Mouse (Mus musculus) embryonic facial prominence, embryonic 13.5 days (tissue): Measurements from ENCODE around the gene Zzz3. TPM values are rescaled to one million over a fixed set of nuclear protein-coding genes. Genes with fewer than 3 reads are reported as not detected.

Experiments used
- ATAC-seq: fragments of 200-750 bp; cut with Nextera tagmentation; 2 replicates; pipeline ENCODE4 v1.8.0; 2017; ENCODE audit warnings: low read depth; ENCODE audit not compliant: insufficient number of reproducible peaks, insufficient read depth, low FRiP score, low TSS enrichment
- H3K27ac ChIP-seq: fragments of 300-500 bp; sonication (generic); 2 replicates; pipeline ENCODE4 v1.5.1; 2015; ENCODE audit warnings: moderate library complexity, mild to moderate bottlenecking, inconsistent platforms
- H3K27me3 ChIP-seq: fragments of 300-500 bp; sonication (generic); 2 replicates; pipeline ENCODE4 v1.6.1; 2015; ENCODE audit warnings: mild to moderate bottlenecking, inconsistent platforms
- H3K36me3 ChIP-seq: fragments of 300-500 bp; sonication (generic); 2 replicates; pipeline ENCODE4 v1.6.1; 2015; ENCODE audit warnings: mild to moderate bottlenecking, inconsistent platforms
- H3K4me1 ChIP-seq: fragments of 300-500 bp; sonication (generic); 2 replicates; pipeline ENCODE4 v1.6.1; 2015; ENCODE audit warnings: inconsistent platforms
- H3K4me2 ChIP-seq: fragments of 300-500 bp; sonication (generic); 2 replicates; pipeline ENCODE4 v1.6.1; 2015; ENCODE audit warnings: moderate library complexity, mild to moderate bottlenecking, inconsistent platforms
- H3K4me3 ChIP-seq: fragments of 300-500 bp; sonication (generic); 2 replicates; pipeline ENCODE4 v1.5.1; 2015; ENCODE audit warnings: mild to moderate bottlenecking, inconsistent platforms
- H3K9ac ChIP-seq: fragments of 300-500 bp; sonication (generic); 2 replicates; pipeline ENCODE4 v1.6.1; 2015; ENCODE audit warnings: mild to moderate bottlenecking, inconsistent platforms
- H3K9me3 ChIP-seq: fragments of 300-500 bp; sonication (generic); 2 replicates; pipeline ENCODE4 v1.6.1; 2016; ENCODE audit warnings: inconsistent platforms
- WGBS: fragments of 180-500 bp; shearing (Covaris S2); methylation state at CpG from one replicate; pipeline ENCODE4 v1.1.7; 2015; ENCODE audit warnings: mixed read lengths; 5-methylcytosine and 5-hydroxymethylcytosine counted together
- polyA plus RNA-seq: library from polyadenylated mRNA; unstranded; fragments of >200 nt; fragmentation: Nextera tagmentation; extraction: Ambion mirVana; gene quantifications from 2 replicates; pipeline ENCODE4 v1.2.1, GENCODE M21; 2015

Zzz3 gene
- polyA plus RNA-seq, 1 experiment from 2014 or later = 57.8 TPM

DNA sequence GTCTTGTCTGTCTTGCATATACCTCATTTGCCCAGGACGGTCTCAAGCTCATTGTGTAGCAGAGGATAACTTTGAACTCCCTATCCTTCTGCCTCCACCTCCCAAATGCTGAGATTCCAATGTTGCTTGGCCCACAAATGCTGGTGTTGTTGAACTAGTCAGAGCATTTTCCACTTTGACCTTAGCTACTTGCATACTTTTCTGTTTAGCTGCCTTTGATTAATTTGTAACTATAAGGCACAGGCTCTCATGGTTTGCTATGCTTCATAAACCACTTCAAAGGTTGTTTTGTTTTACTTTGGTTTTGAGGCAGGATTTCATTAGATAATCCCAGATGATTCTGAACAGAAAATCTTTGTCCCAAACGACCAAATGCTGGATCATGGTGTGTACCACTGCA lies 8.6 kb downstream of the Zzz3 start:
- no peaks in the 10 kb centered on the region for H3K9me3 ChIP-seq
- no peak overlapping the region for H3K9ac ChIP-seq
- no peaks in the 10 kb centered on the region for H3K36me3 ChIP-seq
- 54% methylated on average over 2 of the region's 2 CpGs for WGBS
- no peak overlapping the region for H3K27ac ChIP-seq
- peaks cover 34% of the 10 kb centered on the region for H3K4me1 ChIP-seq
- no peak for ATAC-seq
- no peaks in the 10 kb centered on the region for H3K27me3 ChIP-seq
- H3K4me2 ChIP-seq = no peak overlapping the region
- H3K4me3 ChIP-seq = no peak overlapping the region

DNA sequence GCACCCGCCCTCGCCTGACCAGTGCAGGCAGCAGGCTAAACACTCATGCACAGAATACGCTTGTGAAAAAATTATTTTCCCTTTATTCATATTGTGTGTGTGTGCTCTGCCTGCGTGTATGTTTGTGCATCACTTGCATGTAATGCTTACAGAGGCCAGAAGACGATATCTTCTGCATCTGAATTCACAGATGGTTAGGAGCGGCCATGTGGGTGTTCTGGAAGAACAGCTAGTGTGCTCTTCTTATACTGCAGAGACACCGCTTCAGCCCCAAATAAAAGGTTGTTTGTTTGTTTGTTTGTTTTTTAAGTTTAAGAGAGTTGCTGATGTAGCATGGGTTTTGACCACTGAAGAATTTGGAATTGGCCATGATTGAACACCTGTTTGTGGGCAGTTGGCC lies 10.1 kb downstream of the Zzz3 start:
- WGBS = 93% methylated on average over 7 of the region's 7 CpGs
- Histone ChIP-seq H3K27ac (no peak overlapping the region), H3K4me2 (no peak overlapping the region), H3K9ac (no peak overlapping the region), H3K4me3 (no peak overlapping the region), H3K36me3 (no peaks in the 10 kb centered on the region), H3K27me3 (no peaks in the 10 kb centered on the region), H3K4me1 (peaks cover 25% of the 10 kb centered on the region), H3K9me3 (no peaks in the 10 kb centered on the region)
- no peak for ATAC-seq

DNA sequence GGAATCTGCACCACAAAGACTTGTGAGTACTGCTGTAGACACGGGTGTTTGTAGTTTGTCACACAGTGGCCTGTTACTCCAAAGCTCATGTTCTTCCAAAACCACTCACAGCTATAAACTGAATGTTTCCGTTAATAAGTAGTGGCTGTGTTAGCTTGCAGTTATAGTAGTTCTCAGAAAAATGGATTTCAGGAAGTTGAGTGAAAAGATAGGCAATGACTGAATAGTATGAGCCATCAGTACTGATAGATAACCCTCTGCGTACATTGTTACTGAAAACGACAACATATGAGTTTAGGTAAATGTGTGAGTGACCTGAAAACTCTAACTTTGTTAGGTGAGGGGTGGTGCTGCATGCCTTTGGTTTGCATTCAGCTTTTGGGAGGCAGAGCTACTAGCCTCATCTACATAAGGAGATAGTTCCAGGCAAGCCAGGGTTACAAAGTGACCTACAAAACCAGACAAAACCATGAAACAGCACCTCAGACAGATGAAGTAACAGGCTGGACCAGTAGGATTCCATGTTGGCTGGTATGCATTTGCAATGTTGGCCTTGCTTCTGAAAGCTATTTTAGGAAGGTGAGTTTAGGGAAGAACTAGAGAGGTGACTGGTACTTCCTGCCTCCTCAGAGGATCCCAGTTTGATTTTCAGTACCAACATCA lies 10.8 kb downstream of the Zzz3 start:
- no peak overlapping the region for H3K9ac ChIP-seq
- no peak overlapping the region for H3K27ac ChIP-seq
- no peak for ATAC-seq
- WGBS = 80% methylated on average over 4 of the region's 4 CpGs
- peaks cover 23% of the 10 kb centered on the region for H3K4me1 ChIP-seq
- no peak overlapping the region for H3K4me3 ChIP-seq
- H3K4me2 ChIP-seq = no peak overlapping the region
- H3K27me3 ChIP-seq = no peaks in the 10 kb centered on the region
- H3K36me3 ChIP-seq = no peaks in the 10 kb centered on the region
- no peaks in the 10 kb centered on the region for H3K9me3 ChIP-seq

DNA sequence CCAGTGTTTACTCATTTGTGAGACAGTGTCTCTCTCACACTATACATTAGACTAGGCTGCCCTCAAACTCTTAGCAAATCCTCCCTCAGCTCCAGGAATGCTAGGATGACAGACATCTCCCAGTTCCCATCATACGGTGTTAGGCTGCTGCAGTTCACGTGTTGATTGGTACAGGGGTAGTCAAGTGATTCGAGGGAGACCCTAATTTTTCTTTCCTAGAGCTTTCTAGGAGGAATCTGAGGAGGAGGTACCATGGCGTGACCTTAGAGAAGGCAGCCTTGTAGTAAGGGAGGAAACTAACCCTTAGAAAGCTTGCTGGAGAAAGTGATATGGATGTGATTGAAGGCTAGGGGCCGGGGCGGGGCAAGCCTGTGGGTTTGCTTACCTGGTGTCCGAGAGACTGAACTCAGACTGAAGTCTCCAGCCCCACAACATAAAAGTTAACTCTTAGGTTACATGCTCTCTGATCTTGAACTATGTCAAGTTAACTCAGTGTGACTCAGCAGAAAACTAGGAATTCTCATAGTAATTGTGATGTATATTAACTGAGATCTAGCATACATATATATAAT lies 15.8 kb downstream of the Zzz3 start:
- Histone ChIP-seq H3K27me3 (no peaks in the 10 kb centered on the region), H3K9me3 (no peaks in the 10 kb centered on the region), H3K4me3 (no peak overlapping the region), H3K4me1 (peaks cover 13% of the 10 kb centered on the region), H3K27ac (no peak overlapping the region), H3K4me2 (no peak overlapping the region), H3K36me3 (no peaks in the 10 kb centered on the region), H3K9ac (no peak overlapping the region)
- WGBS = 76% methylated on average over 7 of the region's 7 CpGs
- ATAC-seq = no peak

DNA sequence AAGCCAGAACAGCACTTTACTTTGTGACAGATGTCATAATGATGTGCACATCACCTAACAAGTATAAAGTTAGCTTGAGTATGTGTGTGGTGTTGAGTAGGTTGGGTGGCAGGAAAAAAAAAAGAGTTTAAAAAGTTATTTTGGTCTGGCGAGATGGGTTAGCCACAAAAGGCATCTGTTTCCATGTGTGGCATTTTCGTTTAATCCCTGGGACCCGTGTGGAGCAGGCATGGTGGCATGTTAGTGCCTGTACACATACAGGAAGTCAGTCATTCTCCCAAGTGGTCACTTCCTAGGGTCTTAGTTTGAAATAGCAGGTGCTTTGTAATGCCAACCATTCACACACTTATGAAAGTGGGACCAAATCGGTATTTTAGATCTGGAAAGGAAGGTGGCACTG lies 17.1 kb downstream of the Zzz3 start:
- 79% methylated on average over 4 of the region's 4 CpGs for WGBS
- no peaks in the 10 kb centered on the region for H3K36me3 ChIP-seq
- no peaks in the 10 kb centered on the region for H3K9me3 ChIP-seq
- ATAC-seq = no peak
- no peak overlapping the region for H3K4me2 ChIP-seq
- no peak overlapping the region for H3K27ac ChIP-seq
- peaks cover 13% of the 10 kb centered on the region for H3K4me1 ChIP-seq
- H3K9ac ChIP-seq = no peak overlapping the region
- H3K27me3 ChIP-seq = no peaks in the 10 kb centered on the region
- H3K4me3 ChIP-seq = no peak overlapping the region

DNA sequence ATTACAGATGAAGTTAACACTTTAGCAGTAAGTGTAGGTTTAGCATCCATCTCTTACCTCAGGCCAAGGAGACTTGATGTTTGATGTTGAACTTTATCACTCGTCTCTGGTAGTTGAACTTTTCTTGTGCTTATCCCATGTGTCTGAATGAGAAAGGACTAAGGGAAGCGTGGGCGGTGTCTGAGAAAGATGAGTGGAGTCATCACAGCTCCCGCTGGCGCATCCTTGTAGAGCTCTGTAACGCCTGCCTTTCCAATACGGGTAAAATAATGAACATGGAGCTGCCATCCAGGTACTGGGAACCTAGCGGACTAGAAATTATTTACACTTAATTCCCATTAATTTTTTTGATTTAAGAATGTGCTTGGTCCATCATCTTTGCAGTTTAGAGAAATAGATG lies 33.7 kb downstream of the Zzz3 start:
- ATAC-seq = no peak
- H3K9me3 ChIP-seq = no peaks in the 10 kb centered on the region
- H3K27ac ChIP-seq = no peak overlapping the region
- H3K4me1 ChIP-seq = no peaks in the 10 kb centered on the region
- peaks cover 36% of the 10 kb centered on the region for H3K36me3 ChIP-seq
- no peak overlapping the region for H3K4me3 ChIP-seq
- H3K27me3 ChIP-seq = no peaks in the 10 kb centered on the region
- no peak overlapping the region for H3K4me2 ChIP-seq
- WGBS = 93% methylated on average over 8 of the region's 8 CpGs
- H3K9ac ChIP-seq = no peak overlapping the region

DNA sequence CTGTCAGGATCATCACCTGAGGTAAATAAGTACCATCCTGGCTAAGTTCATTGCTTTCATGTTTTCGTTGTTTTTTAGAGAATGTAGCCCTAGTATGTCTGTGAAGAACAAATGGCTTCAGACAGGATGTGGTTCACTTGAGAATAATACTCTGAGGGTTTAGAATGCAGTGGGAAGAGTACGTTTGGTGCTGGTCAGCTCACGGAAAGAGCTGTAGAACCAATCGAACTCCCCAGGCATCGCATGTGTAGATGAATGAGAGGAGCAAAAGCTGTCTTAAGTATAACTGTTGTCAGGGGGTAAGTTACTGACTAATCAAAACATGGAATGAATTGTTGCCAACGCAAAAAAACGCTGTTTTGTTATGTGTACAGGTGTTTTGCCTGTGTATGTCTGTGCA lies 37.4 kb downstream of the Zzz3 start:
- no peak overlapping the region for H3K27ac ChIP-seq
- no peaks in the 10 kb centered on the region for H3K9me3 ChIP-seq
- no peak for ATAC-seq
- no peaks in the 10 kb centered on the region for H3K27me3 ChIP-seq
- H3K4me1 ChIP-seq = no peaks in the 10 kb centered on the region
- H3K4me3 ChIP-seq = no peak overlapping the region
- no peak overlapping the region for H3K4me2 ChIP-seq
- H3K9ac ChIP-seq = no peak overlapping the region
- 96% methylated on average over 7 of the region's 7 CpGs for WGBS
- peaks cover 36% of the 10 kb centered on the region for H3K36me3 ChIP-seq

DNA sequence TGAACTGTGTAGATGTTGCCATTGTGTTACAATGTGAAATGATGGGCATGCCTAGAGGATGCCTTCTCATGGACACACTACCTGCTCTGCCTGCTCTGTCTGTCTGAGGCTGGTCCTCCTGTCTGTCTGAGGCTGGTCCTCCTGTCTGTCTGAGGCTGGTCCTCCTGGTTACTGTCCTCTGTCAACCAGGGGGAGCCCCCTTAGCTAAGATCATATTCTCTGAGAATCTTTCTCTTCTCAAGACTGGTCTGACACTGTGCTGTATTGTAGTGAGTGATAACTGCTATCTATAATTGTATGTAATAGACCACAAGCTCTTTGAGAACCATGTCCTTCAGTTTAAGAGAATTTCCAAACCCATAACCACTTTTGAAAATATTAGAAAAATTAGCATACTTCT lies 40.3 kb downstream of the Zzz3 start:
- Histone ChIP-seq H3K9me3 (no peaks in the 10 kb centered on the region), H3K9ac (no peak overlapping the region), H3K27ac (no peak overlapping the region), H3K4me1 (no peaks in the 10 kb centered on the region), H3K4me2 (no peak overlapping the region), H3K27me3 (no peaks in the 10 kb centered on the region), H3K4me3 (no peak overlapping the region), H3K36me3 (peaks cover 34% of the 10 kb centered on the region)
- no peak for ATAC-seq

DNA sequence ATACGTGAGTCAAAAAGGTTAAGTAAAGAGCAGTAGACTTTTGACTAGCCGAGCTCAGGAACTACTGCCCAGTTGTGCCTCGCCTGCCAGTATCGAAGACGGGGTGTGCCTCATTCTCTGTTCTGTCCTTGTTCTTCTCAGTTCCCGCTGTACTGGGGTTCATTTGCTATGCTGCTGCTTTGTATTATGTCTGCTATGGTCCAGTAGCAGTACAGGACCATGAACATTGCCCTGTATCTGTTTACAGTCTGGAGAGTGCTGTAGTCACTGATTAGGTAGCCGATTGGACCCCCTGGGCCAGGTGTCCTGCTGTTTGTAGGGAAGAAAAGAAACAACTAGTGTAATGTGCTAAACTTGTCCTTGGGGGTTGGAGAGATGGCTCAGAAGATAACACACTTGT lies 42.8 kb downstream of the Zzz3 start:
- Histone ChIP-seq H3K9ac (no peak overlapping the region), H3K36me3 (peaks cover 32% of the 10 kb centered on the region), H3K4me1 (no peaks in the 10 kb centered on the region), H3K9me3 (no peaks in the 10 kb centered on the region), H3K4me3 (no peak overlapping the region), H3K27ac (no peak overlapping the region), H3K4me2 (no peak overlapping the region), H3K27me3 (no peaks in the 10 kb centered on the region)
- no peak for ATAC-seq
- 94% methylated on average over 7 of the region's 7 CpGs for WGBS

DNA sequence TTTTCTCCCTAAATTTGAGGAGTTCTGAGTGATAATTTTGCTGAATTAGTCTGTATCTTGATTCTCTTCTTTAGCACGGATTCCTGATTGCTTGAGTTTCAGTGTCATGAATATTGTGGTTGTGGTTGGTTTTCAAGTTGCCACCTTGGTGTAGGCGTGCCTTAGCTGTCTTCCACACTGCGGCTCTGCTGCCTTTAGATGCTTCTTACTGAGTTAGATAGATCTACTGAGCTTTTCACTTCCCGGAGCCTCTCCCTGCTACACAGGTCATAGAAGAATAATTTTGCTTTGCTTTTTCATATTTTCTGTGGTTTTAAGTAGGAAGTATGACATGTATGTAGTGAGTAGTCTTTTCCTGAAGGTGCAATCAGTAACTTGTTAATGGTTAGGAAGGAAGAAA lies 47.5 kb downstream of the Zzz3 start:
- Histone ChIP-seq H3K36me3 (peaks cover 19% of the 10 kb centered on the region; the same call in 1 of the 2 replicates), H3K4me3 (no peak overlapping the region), H3K27me3 (no peaks in the 10 kb centered on the region), H3K27ac (no peak overlapping the region), H3K9me3 (no peaks in the 10 kb centered on the region), H3K4me2 (no peak overlapping the region), H3K4me1 (no peaks in the 10 kb centered on the region), H3K9ac (no peak overlapping the region)
- WGBS = 93% methylated on average over 4 of the region's 4 CpGs
- ATAC-seq = no peak

DNA sequence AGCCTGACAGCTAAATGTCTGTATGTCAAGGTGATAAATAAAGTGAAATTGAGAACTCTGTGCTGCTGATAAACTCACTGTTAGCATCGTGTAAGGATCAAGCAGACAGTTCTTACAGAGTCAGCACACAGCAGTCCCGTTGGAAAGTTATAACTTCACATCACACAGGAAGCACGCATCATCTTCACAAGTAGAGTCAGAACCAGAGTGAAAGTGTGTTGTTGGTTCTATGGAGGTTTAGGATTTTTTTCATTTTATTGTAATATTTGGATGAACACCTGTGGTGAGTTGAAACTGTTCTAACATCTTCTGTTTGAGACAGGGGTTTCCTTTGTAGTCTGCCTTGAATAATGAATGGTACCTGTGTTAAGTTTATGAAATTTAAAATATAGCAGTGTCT lies 48.8 kb downstream of the Zzz3 start:
- 89% methylated on average over 3 of the region's 3 CpGs for WGBS

DNA sequence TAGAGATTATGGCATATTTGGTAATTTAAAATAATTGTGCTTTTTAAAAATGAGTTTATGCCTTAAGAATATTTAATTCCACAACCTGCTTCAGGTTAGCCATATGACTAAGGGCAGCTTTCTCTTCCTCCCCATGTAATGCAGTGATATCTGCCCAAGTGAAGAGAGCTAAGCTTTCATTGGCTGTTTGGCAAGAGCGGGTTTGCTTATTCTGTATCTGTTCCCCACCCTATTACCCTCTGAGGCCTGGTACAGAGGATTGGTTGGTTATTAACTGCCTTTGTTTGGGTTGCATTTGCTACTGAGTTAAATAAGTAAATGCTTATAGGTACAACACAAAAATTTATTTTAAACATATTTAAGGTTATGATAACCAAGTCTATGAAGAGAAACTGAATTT lies 51.7 kb downstream of the Zzz3 start:
- no peak overlapping the region for H3K4me2 ChIP-seq
- WGBS = 88% methylated on average over 1 of the region's 1 CpGs
- no peak for ATAC-seq
- no peaks in the 10 kb centered on the region for H3K4me1 ChIP-seq
- no peak overlapping the region for H3K4me3 ChIP-seq
- no peak overlapping the region for H3K9ac ChIP-seq
- no peak overlapping the region for H3K27ac ChIP-seq
- no peaks in the 10 kb centered on the region for H3K9me3 ChIP-seq
- no peaks in the 10 kb centered on the region for H3K27me3 ChIP-seq
- H3K36me3 ChIP-seq = peaks cover 27% of the 10 kb centered on the region

More for the DNA sequence above, 48.8 kb downstream of the Zzz3 start:
- Histone ChIP-seq H3K4me3 (no peak overlapping the region), H3K4me2 (no peak overlapping the region), H3K27me3 (no peaks in the 10 kb centered on the region), H3K27ac (no peak overlapping the region), H3K36me3 (peaks cover 15% of the 10 kb centered on the region; the same call in 1 of the 2 replicates), H3K9ac (no peak overlapping the region), H3K9me3 (no peaks in the 10 kb centered on the region), H3K4me1 (no peaks in the 10 kb centered on the region)
- ATAC-seq = no peak
